In genomic region chr2:172042125-172042524, GRCm38 (mm10) we compare ENCODE assay signal across 8 mouse cellular contexts. TPM values are rescaled to one million over a fixed set of nuclear protein-coding genes. Genes with fewer than 3 reads are reported as not detected.
DNase-seq lines count a peak whose midpoint lies in the region; ATAC-seq lines count a peak whose summit lies in the region.

No protein-coding gene starts in this region.

- H3K4me2 ChIP-seq in midbrain, embryonic 12.5 days (replicated peaks), result peak overlapping the region; percentile 77
- peak overlapping the region; percentile 20; the same call in 1 of the 2 replicates for H3K4me2 ChIP-seq in stomach, embryonic 16.5 days (ENCODE audit: low read depth, low read length)

- no peaks in the 10 kb centered on the region for H3K9me3 ChIP-seq in midbrain, embryonic 12.5 days
- no peaks in the 10 kb centered on the region for H3K9me3 ChIP-seq in stomach, embryonic 16.5 days (replicated peaks; ENCODE audit: control insufficient read depth, low read length)

- peaks cover 19% of the 10 kb centered on the region for H3K4me1 ChIP-seq in midbrain, embryonic 12.5 days
- H3K4me1 ChIP-seq in stomach, embryonic 16.5 days (ENCODE audit: control insufficient read depth, insufficient read depth, low read length), result no peaks in the 10 kb centered on the region

- peak; percentile 88 for DNase-seq in adrenal gland, adult 2 months
- DNase-seq in embryo, embryonic 10 days (ENCODE audit: low spot score), result peak; percentile 91
- DNase-seq in kidney, adult 11 months, result peak; percentile 40
- DNase-seq in left cerebral cortex, postnatal 25 days (ENCODE audit: low spot score in 2 of 2), result peak; percentile 75 to 78
- DNase-seq in thymus, adult 18-20 months, result no peak

- H3K9ac ChIP-seq in midbrain, embryonic 12.5 days (replicated peaks), result peak overlapping the region; percentile 29
- no peak overlapping the region for H3K9ac ChIP-seq in stomach, embryonic 16.5 days (ENCODE audit: low read length)

- peaks cover 62% of the 10 kb centered on the region for H3K27me3 ChIP-seq in midbrain, embryonic 12.5 days
- H3K27me3 ChIP-seq in stomach, embryonic 16.5 days (ENCODE audit: control insufficient read depth, insufficient read depth, low read length), result peaks cover 44% of the 10 kb centered on the region

- intact Hi-C loops in left cerebral cortex, postnatal 25 days (cut with DNase I), result loop anchor here (2.0 to 10.0 kb wide), 3 partner anchors 95 to 1127 kb away; no protein-coding TSS in a partner anchor

- no peaks in the 10 kb centered on the region for H3K36me3 ChIP-seq in midbrain, embryonic 12.5 days
- H3K36me3 ChIP-seq in stomach, embryonic 16.5 days (ENCODE audit: control insufficient read depth, insufficient read depth, low read length), result no peaks in the 10 kb centered on the region

- ATAC-seq in granulocyte monocyte progenitor cell, adult 5-6 weeks (replicated peaks; ENCODE audit: poor library complexity, severe bottlenecking), result peak; percentile 66; the same call in 1 of the 2 replicates
- peak; percentile 53; the same call in 1 of the 2 replicates for ATAC-seq in midbrain, embryonic 12.5 days (ENCODE audit: low FRiP score, low read depth)
- ATAC-seq in stomach, embryonic 16.5 days (ENCODE audit: insufficient read depth, low FRiP score), result peak; percentile 81; the same call in 1 of the 2 replicates

- H3K27ac ChIP-seq in midbrain, embryonic 12.5 days (replicated peaks), result no peak overlapping the region
- no peak overlapping the region for H3K27ac ChIP-seq in stomach, embryonic 16.5 days (ENCODE audit: low read length)

- under 1% methylated on average over 34 of the region's 34 CpGs for WGBS in midbrain, embryonic 12.5 days
- under 1% methylated on average over 34 of the region's 34 CpGs for WGBS in stomach, embryonic 16.5 days

- peak overlapping the region; percentile 43 for H3K4me3 ChIP-seq in midbrain, embryonic 12.5 days
- peak overlapping the region; percentile 11; the same call in 1 of the 2 replicates for H3K4me3 ChIP-seq in stomach, embryonic 16.5 days (replicated peaks; ENCODE audit: low read length)

RNA-seq across cellular contexts. Expression of gene Cbln4, which starts 1.1 kb away (rescaled TPM):
- total RNA-seq in adrenal gland, adult 2 months (2021), result not detected
- polyA plus RNA-seq in adrenal gland, adult 2 months (2012; rRNA removed), result not detected in 2 replicates
- not detected in 2 replicates for total RNA-seq in granulocyte monocyte progenitor cell, adult 5-6 weeks (2014; fragmentation: Nextera tagmentation)
- total RNA-seq in granulocyte monocyte progenitor cell, adult 5-6 weeks (2017), result not detected in 2 replicates
- total RNA-seq in left cerebral cortex, postnatal 25 days (2021), result 10 to 100 TPM; 15.6 to 27.7 TPM
- 2.4 and 2.9 TPM in 2 replicates for polyA plus RNA-seq in midbrain, embryonic 12.5 days (2016; fragmentation: Nextera tagmentation; extraction: Ambion mirVana)
- polyA plus RNA-seq in stomach, embryonic 16.5 days (2015; fragmentation: Nextera tagmentation; extraction: Ambion mirVana), result 0.36 and 0.37 TPM in 2 replicates

Comparison
In these comparisons a context has a peak if more than half of its experiments do, and no peak if none do; other contexts are left out.
1. DNase-seq: peak in adrenal gland, adult 2 months (single experiment), embryo, embryonic 10 days (single experiment), kidney, adult 11 months (single experiment) and left cerebral cortex, postnatal 25 days (2 of 2); none in thymus, adult 18-20 months (0 of 2).
2. RNA of gene Cbln4, which starts 1.1 kb away (total RNA-seq): 15.6 to 27.7 TPM in left cerebral cortex, postnatal 25 days; not detected in adrenal gland, adult 2 months and not detected in granulocyte monocyte progenitor cell, adult 5-6 weeks; every median in the first group is over 10 times any median in the second.
3. Peak in every context shown above with its lines, with median percentiles within 50 percentile points of each other: ATAC-seq.